7 mouse cellular contexts compared by ENCODE assay signal in genomic region chr5:3732846-3733245, GRCm38 (mm10).
DNase-seq lines count a peak whose midpoint lies in the region; TF ChIP-seq lines count a peak whose summit lies in the region.
"Not testable (repeated sequence)": the region's sequence is repeated elsewhere in the genome, so short reads cannot be mapped to it uniquely, and the experiment has no call there.

No protein-coding gene starts in this region.

- not testable (repeated sequence) for H3K4me3 ChIP-seq in kidney, adult 2 months (ENCODE audit: insufficient read depth, low read depth, low read length)
- peak overlapping the region; percentile 39 for H3K4me3 ChIP-seq in layer of hippocampus, adult 2 months

- H3K27ac ChIP-seq in kidney, adult 2 months (ENCODE audit: insufficient read depth, low read depth, low read length) = not testable (repeated sequence)
- H3K27ac ChIP-seq in layer of hippocampus, adult 2 months = peak overlapping the region; percentile 70

- H3K36me3 ChIP-seq in kidney, adult 2 months (ENCODE audit: control insufficient read depth, insufficient read depth, low read length) = not testable (repeated sequence)

- DNase-seq in ZHBTc4 (ENCODE audit: low read depth, low spot score) = peak; percentile 33
- peak; percentile 13 for DNase-seq in cerebellum, adult 11-12 months
- peak; percentile 21 for DNase-seq in cerebellum, adult 9-11 months
- DNase-seq in cerebellum, postnatal 36 days = peak; percentile 15 to 43
- DNase-seq in kidney, adult 2 months = peak; percentile 7
- DNase-seq in layer of hippocampus, adult 2 months (ENCODE audit: low spot score in 2 of 2) = not testable (repeated sequence)
- DNase-seq in testis, postnatal 14 days (ENCODE audit: low spot score) = peak; percentile 29

- H3K4me1 ChIP-seq in kidney, adult 2 months (ENCODE audit: control insufficient read depth, insufficient read depth, low read length) = not testable (repeated sequence)

- H3K27me3 ChIP-seq in kidney, adult 2 months (replicated peaks; ENCODE audit: control insufficient read depth, insufficient read depth, low read length) = not testable (repeated sequence)

- not testable (repeated sequence) for TF ChIP-seq POLR2A in kidney, adult 2 months (IDR thresholded peaks at IDR 0.05; ENCODE audit: low read depth, low read length)

- not testable (repeated sequence) for TF ChIP-seq CTCF in kidney, adult 2 months (conservative IDR thresholded peaks at IDR 0.05; ENCODE audit: insufficient read depth, insufficient read length, low read depth, low read length); layer of hippocampus, adult 2 months (conservative IDR thresholded peaks at IDR 0.05)

- 93% methylated on average over 17 of the region's 24 CpGs for WGBS in kidney, adult 2 months
